Mouse (Mus musculus): Measurements from ENCODE around the gene Fam19a2. TPM values are rescaled to one million over a fixed set of nuclear protein-coding genes. Genes with fewer than 3 reads are reported as not detected.

The Fam19a2 gene
- total RNA-seq, 1 experiment = 0.27 TPM

DNA sequence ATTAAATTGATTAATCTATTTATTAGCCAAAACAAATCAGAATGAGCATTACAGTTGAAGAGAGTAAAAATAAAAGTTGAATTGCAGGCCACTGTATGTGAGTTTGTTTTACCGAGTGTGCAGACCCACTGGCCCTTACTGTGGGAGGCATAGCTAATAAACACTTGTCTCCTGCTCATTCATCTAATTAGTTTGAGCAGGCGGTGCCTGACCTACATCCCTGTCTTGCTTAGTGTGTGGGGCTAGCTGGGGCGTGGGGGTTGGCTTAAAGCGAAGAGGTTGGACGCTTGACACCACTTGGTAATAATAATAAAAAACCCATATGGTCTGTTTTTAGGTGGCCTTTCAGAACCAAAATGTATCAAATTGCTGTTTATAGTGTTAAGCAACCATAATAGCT is 167.8 kb downstream of the Fam19a2 start:
- H3K9ac ChIP-seq (ENCODE audit: insufficient read depth, low read depth, low read length, poor library complexity, severe bottlenecking) = no peak overlapping the region
- no peak for DNase-seq (ENCODE audit: low read depth, low spot score)
- in situ Hi-C loops (cut with MboI; ENCODE audit: low sequenced_read_pairs in 2 of 2, unreplicated experiment in 2 of 2) = no loop called here

DNA sequence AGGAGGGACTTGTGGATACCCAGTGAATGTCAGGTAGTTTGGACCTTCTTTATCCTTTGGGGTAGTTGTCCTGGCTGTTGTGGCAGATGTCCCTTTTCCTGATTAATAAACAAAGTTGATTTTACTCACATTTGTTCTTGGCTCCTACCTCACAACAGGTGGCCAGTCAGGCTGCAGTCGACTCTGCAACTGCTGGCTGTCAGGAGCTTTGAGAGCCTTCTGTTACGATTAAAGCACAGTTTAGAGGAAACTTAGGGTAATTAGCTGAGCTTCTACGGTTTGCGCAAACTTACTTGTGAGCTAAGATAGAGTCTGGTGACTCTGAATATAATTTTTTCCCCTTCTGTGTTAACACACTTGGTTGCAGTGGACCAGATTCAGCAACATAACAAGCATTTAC is 173.8 kb downstream of the Fam19a2 start:
- Histone ChIP-seq H3K9me3 (ENCODE audit: control insufficient read depth, insufficient read depth, low read depth, low read length) (no peaks in the 10 kb centered on the region), H3K27ac (ENCODE audit: insufficient read depth, low read depth, low read length, poor library complexity, severe bottlenecking) (no peak overlapping the region), H3K4me1 (ENCODE audit: control insufficient read depth in 2 of 2, insufficient read depth in 2 of 2, low read length in 2 of 2, poor library complexity in 1 of 2) (no peaks in the 10 kb centered on the region), H3K36me3 (ENCODE audit: control insufficient read depth, insufficient read depth, low read length, poor library complexity, severe bottlenecking) (no peaks in the 10 kb centered on the region), H3K4me3 (ENCODE audit: insufficient read depth in 1 of 2, low read depth in 1 of 2, low read length in 2 of 2, poor library complexity in 1 of 2, severe bottlenecking in 1 of 2) (no peak overlapping the region), H3K9ac (ENCODE audit: insufficient read depth, low read depth, low read length, poor library complexity, severe bottlenecking) (no peak overlapping the region)
- in situ Hi-C loops (cut with MboI; ENCODE audit: low sequenced_read_pairs in 2 of 2, unreplicated experiment in 2 of 2) = no loop called here
- no peak for TF ChIP-seq HCFC1 (IDR thresholded peaks at IDR 0.05; ENCODE audit: borderline replicate concordance, insufficient read depth, low read length)
- no peak for DNase-seq (ENCODE audit: low read depth, low spot score)

More for the DNA sequence above, 167.8 kb downstream of the Fam19a2 start:
- Histone ChIP-seq H3K4me1 (ENCODE audit: control insufficient read depth in 2 of 2, insufficient read depth in 2 of 2, low read length in 2 of 2, poor library complexity in 1 of 2) (no peaks in the 10 kb centered on the region), H3K9me3 (ENCODE audit: control insufficient read depth, insufficient read depth, low read depth, low read length) (no peaks in the 10 kb centered on the region), H3K36me3 (ENCODE audit: control insufficient read depth, insufficient read depth, low read length, poor library complexity, severe bottlenecking) (no peaks in the 10 kb centered on the region), H3K27ac (ENCODE audit: insufficient read depth, low read depth, low read length, poor library complexity, severe bottlenecking) (no peak overlapping the region), H3K4me3 (ENCODE audit: insufficient read depth in 1 of 2, low read depth in 1 of 2, low read length in 2 of 2, poor library complexity in 1 of 2, severe bottlenecking in 1 of 2) (no peak overlapping the region)
- TF ChIP-seq CHD2 (IDR thresholded peaks at IDR 0.05; ENCODE audit: low read depth, low read length) (no peak), HCFC1 (IDR thresholded peaks at IDR 0.05; ENCODE audit: borderline replicate concordance, insufficient read depth, low read length) (no peak), MAFK (IDR thresholded peaks at IDR 0.05; ENCODE audit: insufficient read depth, low read depth, low read length) (no peak), ZC3H11A (IDR thresholded peaks at IDR 0.05; ENCODE audit: borderline replicate concordance, low read depth, low read length) (no peak), ZNF384 (IDR thresholded peaks at IDR 0.05; ENCODE audit: low read depth, low read length) (no peak)

DNA sequence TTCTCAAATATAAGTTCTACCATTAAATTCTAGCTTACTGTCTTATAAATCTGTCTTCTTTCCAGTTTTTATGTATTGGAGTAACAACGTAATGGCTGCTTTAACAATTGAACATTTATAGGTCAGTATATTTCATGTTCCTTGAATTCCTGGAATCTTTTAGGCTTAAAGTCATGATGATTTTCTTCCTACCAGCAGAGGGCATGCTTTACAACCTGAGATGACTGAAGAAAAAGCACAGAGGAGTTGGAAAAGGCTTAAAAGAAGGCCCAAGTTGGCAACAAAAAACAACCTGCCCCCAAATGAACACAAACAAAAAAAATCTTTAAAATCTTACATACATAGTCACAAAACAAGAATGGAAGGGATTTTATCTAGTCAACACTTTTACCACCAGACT is 193.0 kb downstream of the Fam19a2 start:
- no peak overlapping the region for H3K9ac ChIP-seq (ENCODE audit: insufficient read depth, low read depth, low read length, poor library complexity, severe bottlenecking)
- no peak overlapping the region for H3K27ac ChIP-seq (ENCODE audit: insufficient read depth, low read depth, low read length, poor library complexity, severe bottlenecking)
- no peaks in the 10 kb centered on the region for H3K4me1 ChIP-seq (ENCODE audit: control insufficient read depth in 2 of 2, insufficient read depth in 2 of 2, low read length in 2 of 2, poor library complexity in 1 of 2)
- in situ Hi-C loops (cut with MboI; ENCODE audit: low sequenced_read_pairs in 2 of 2, unreplicated experiment in 2 of 2) = no loop called here
- no peak overlapping the region for H3K4me3 ChIP-seq (ENCODE audit: insufficient read depth in 1 of 2, low read depth in 1 of 2, low read length in 2 of 2, poor library complexity in 1 of 2, severe bottlenecking in 1 of 2)
- TF ChIP-seq ZNF384 (IDR thresholded peaks at IDR 0.05; ENCODE audit: low read depth, low read length) (no peak), CHD2 (IDR thresholded peaks at IDR 0.05; ENCODE audit: low read depth, low read length) (no peak), ZC3H11A (IDR thresholded peaks at IDR 0.05; ENCODE audit: borderline replicate concordance, low read depth, low read length) (no peak), MAFK (IDR thresholded peaks at IDR 0.05; ENCODE audit: insufficient read depth, low read depth, low read length) (no peak), HCFC1 (IDR thresholded peaks at IDR 0.05; ENCODE audit: borderline replicate concordance, insufficient read depth, low read length) (no peak)
- no peaks in the 10 kb centered on the region for H3K9me3 ChIP-seq (ENCODE audit: control insufficient read depth, insufficient read depth, low read depth, low read length)
- no peak for DNase-seq (ENCODE audit: low read depth, low spot score)
- H3K36me3 ChIP-seq (ENCODE audit: control insufficient read depth, insufficient read depth, low read length, poor library complexity, severe bottlenecking) = no peaks in the 10 kb centered on the region

DNA sequence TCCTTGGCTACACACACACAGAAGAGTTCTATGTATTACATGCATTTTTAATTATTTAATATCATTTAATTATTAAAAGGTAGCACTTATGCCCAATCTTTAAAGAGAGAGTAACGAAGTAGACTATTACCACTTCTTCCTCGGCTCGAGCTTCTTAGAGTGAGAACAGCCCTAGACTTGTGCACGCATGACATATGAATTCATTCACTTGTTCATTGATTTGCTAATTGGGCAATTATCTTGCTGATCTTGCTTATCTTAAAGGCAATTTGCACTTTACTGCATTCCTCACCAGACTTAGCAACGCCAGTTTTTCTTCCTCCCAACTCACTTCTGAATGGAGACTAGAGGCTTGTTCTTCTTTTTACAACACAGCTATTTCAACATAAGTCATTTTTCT is 196.7 kb downstream of the Fam19a2 start:
- no peaks in the 10 kb centered on the region for H3K4me1 ChIP-seq (ENCODE audit: control insufficient read depth in 2 of 2, insufficient read depth in 2 of 2, low read length in 2 of 2, poor library complexity in 1 of 2)
- TF ChIP-seq ZNF384 (IDR thresholded peaks at IDR 0.05; ENCODE audit: low read depth, low read length) (no peak), HCFC1 (IDR thresholded peaks at IDR 0.05; ENCODE audit: borderline replicate concordance, insufficient read depth, low read length) (no peak), MAFK (IDR thresholded peaks at IDR 0.05; ENCODE audit: insufficient read depth, low read depth, low read length) (no peak), CHD2 (IDR thresholded peaks at IDR 0.05; ENCODE audit: low read depth, low read length) (no peak), ZC3H11A (IDR thresholded peaks at IDR 0.05; ENCODE audit: borderline replicate concordance, low read depth, low read length) (no peak)
- H3K36me3 ChIP-seq (ENCODE audit: control insufficient read depth, insufficient read depth, low read length, poor library complexity, severe bottlenecking) = no peaks in the 10 kb centered on the region
- no peak overlapping the region for H3K9ac ChIP-seq (ENCODE audit: insufficient read depth, low read depth, low read length, poor library complexity, severe bottlenecking)
- in situ Hi-C loops (cut with MboI; ENCODE audit: low sequenced_read_pairs in 2 of 2, unreplicated experiment in 2 of 2) = no loop called here
- H3K27ac ChIP-seq (ENCODE audit: insufficient read depth, low read depth, low read length, poor library complexity, severe bottlenecking) = no peak overlapping the region
- no peak for DNase-seq (ENCODE audit: low read depth, low spot score)
- no peak overlapping the region for H3K4me3 ChIP-seq (ENCODE audit: insufficient read depth in 1 of 2, low read depth in 1 of 2, low read length in 2 of 2, poor library complexity in 1 of 2, severe bottlenecking in 1 of 2)
- no peaks in the 10 kb centered on the region for H3K9me3 ChIP-seq (ENCODE audit: control insufficient read depth, insufficient read depth, low read depth, low read length)

DNA sequence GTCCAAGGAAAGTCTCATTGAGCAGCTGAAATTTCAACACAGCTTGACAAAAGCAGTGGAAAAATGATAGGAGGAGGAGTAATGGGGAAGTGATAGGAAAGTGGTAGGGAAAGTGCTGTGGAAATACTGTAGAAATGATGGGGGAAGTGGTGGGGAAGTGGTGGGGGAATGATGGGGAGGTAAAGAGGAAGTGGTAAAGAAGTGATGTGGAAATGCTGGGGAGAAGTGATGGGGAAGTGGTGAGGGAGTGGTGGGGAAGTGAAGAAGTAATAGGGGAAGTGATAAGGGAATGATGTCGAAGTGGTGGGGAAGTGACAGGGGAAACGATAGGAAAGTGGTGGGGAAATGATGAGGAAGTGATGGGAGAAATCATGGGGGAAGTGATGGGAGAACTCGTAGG is 198.5 kb downstream of the Fam19a2 start:
- Histone ChIP-seq H3K4me3 (ENCODE audit: insufficient read depth in 1 of 2, low read depth in 1 of 2, low read length in 2 of 2, poor library complexity in 1 of 2, severe bottlenecking in 1 of 2) (no peak overlapping the region), H3K9me3 (ENCODE audit: control insufficient read depth, insufficient read depth, low read depth, low read length) (no peaks in the 10 kb centered on the region), H3K36me3 (ENCODE audit: control insufficient read depth, insufficient read depth, low read length, poor library complexity, severe bottlenecking) (no peaks in the 10 kb centered on the region), H3K4me1 (ENCODE audit: control insufficient read depth in 2 of 2, insufficient read depth in 2 of 2, low read length in 2 of 2, poor library complexity in 1 of 2) (no peaks in the 10 kb centered on the region), H3K27ac (ENCODE audit: insufficient read depth, low read depth, low read length, poor library complexity, severe bottlenecking) (no peak overlapping the region), H3K9ac (ENCODE audit: insufficient read depth, low read depth, low read length, poor library complexity, severe bottlenecking) (no peak overlapping the region)
- no peak for TF ChIP-seq ZC3H11A (IDR thresholded peaks at IDR 0.05; ENCODE audit: borderline replicate concordance, low read depth, low read length)
- TF ChIP-seq HCFC1 (IDR thresholded peaks at IDR 0.05; ENCODE audit: borderline replicate concordance, insufficient read depth, low read length) = no peak
- TF ChIP-seq MAFK (IDR thresholded peaks at IDR 0.05; ENCODE audit: insufficient read depth, low read depth, low read length) = no peak
- no peak for TF ChIP-seq CHD2 (IDR thresholded peaks at IDR 0.05; ENCODE audit: low read depth, low read length)
- TF ChIP-seq ZNF384 (IDR thresholded peaks at IDR 0.05; ENCODE audit: low read depth, low read length) = no peak
- in situ Hi-C loops (cut with MboI; ENCODE audit: low sequenced_read_pairs in 2 of 2, unreplicated experiment in 2 of 2) = no loop called here
- DNase-seq (ENCODE audit: low read depth, low spot score) = no peak

All from ES-E14 (cell line).